Comparison of ENCODE assay signal across 22 mouse cellular contexts in genomic region chr2:172395961-172396360, GRCm38 (mm10). TPM values are rescaled to one million over a fixed set of nuclear protein-coding genes. Genes with fewer than 3 reads are reported as not detected.
DNase-seq lines count a peak whose midpoint lies in the region; ATAC-seq and TF ChIP-seq lines count a peak whose summit lies in the region.
"Had no signal": no experiment of that assay in that cellular context is flagged by ENCODE, and none has a peak within 500 bp of the region (broad histone marks: within the 10 kb centered on the region; RNA-seq: fewer than 3 reads in every experiment).

No protein-coding gene starts in this region.

- 33% methylated on average over 9 of the region's 9 CpGs for WGBS in hindbrain, embryonic 10.5 days
- 49% methylated on average over 9 of the region's 9 CpGs for WGBS in hindbrain, postnatal 0 days
- WGBS in lung, postnatal 0 days = 42% methylated on average over 8 of the region's 9 CpGs
- WGBS in neural tube, embryonic 12.5 days = 40% methylated on average over 9 of the region's 9 CpGs
- 48% methylated on average over 9 of the region's 9 CpGs for WGBS in neural tube, embryonic 15.5 days

- no peak overlapping the region for H3K4me2 ChIP-seq in hindbrain, postnatal 0 days (ENCODE audit: low read depth, low read length)
- H3K4me2 ChIP-seq in lung, postnatal 0 days (replicated peaks; ENCODE audit: low read depth, low read length) = peak overlapping the region; percentile 36; the same call in 1 of the 2 replicates
- H3K4me2 ChIP-seq in neural tube, embryonic 12.5 days (replicated peaks) = 0 out of 2 replicates have a peak overlapping the region, but pooled peaks have one; percentile 9
- no peak overlapping the region for H3K4me2 ChIP-seq in neural tube, embryonic 15.5 days
- H3K4me2 ChIP-seq: embryonic facial prominence, embryonic 12.5 days; forebrain, embryonic 13.5 days; heart, embryonic 15.5 days; hindbrain, embryonic 14.5 days; neural tube, embryonic 13.5 days had no signal

- H3K9me3 ChIP-seq in hindbrain, embryonic 10.5 days = no peaks in the 10 kb centered on the region
- H3K9me3 ChIP-seq in hindbrain, postnatal 0 days (ENCODE audit: low read length) = no peaks in the 10 kb centered on the region
- H3K9me3 ChIP-seq in lung, postnatal 0 days (ENCODE audit: low read length) = no peaks in the 10 kb centered on the region
- no peaks in the 10 kb centered on the region for H3K9me3 ChIP-seq in neural tube, embryonic 12.5 days
- H3K9me3 ChIP-seq in neural tube, embryonic 15.5 days (replicated peaks) = no peaks in the 10 kb centered on the region
- H3K9me3 ChIP-seq in ES-E14 (ENCODE audit: control insufficient read depth, insufficient read depth, low read depth, low read length) = no peaks in the 10 kb centered on the region
- H3K9me3 ChIP-seq: embryonic facial prominence, embryonic 12.5 days; forebrain, embryonic 13.5 days; heart, embryonic 15.5 days; limb, embryonic 10.5 days; neural tube, embryonic 13.5 days had no signal

- H3K27ac ChIP-seq in hindbrain, embryonic 10.5 days = peak overlapping the region; percentile 45
- H3K27ac ChIP-seq in hindbrain, postnatal 0 days = no peak overlapping the region
- H3K27ac ChIP-seq in lung, postnatal 0 days (ENCODE audit: low read length) = no peak overlapping the region
- no peak overlapping the region for H3K27ac ChIP-seq in neural tube, embryonic 12.5 days
- H3K27ac ChIP-seq in neural tube, embryonic 15.5 days (replicated peaks) = no peak overlapping the region
- H3K27ac ChIP-seq in ES-E14 (ENCODE audit: insufficient read depth, low read depth, low read length, poor library complexity, severe bottlenecking) = no peak overlapping the region
- H3K27ac ChIP-seq: embryonic facial prominence, embryonic 12.5 days; forebrain, embryonic 13.5 days; gastrocnemius, adult 2 months; heart, embryonic 15.5 days; hindbrain, embryonic 14.5 days; limb, embryonic 10.5 days; neural tube, embryonic 13.5 days had no signal

- no peak for TF ChIP-seq EP300 in lung, postnatal 0 days (IDR thresholded peaks at IDR 0.05)

- TF ChIP-seq CTCF in hindbrain, postnatal 0 days (IDR thresholded peaks at IDR 0.05; ENCODE audit: low read depth) = no peak
- no peak for TF ChIP-seq CTCF in lung, postnatal 0 days (IDR thresholded peaks at IDR 0.05)

- H3K4me3 ChIP-seq in hindbrain, embryonic 10.5 days = peak overlapping the region; percentile 9; the same call in 1 of the 2 replicates
- H3K4me3 ChIP-seq in hindbrain, postnatal 0 days (ENCODE audit: low read length) = no peak overlapping the region
- no peak overlapping the region for H3K4me3 ChIP-seq in lung, postnatal 0 days (ENCODE audit: low read depth, low read length)
- no peak overlapping the region for H3K4me3 ChIP-seq in neural tube, embryonic 12.5 days
- H3K4me3 ChIP-seq in neural tube, embryonic 15.5 days (replicated peaks) = no peak overlapping the region
- no peak overlapping the region for H3K4me3 ChIP-seq in ES-E14 (ENCODE audit: insufficient read depth in 1 of 2, low read depth in 1 of 2, low read length in 2 of 2, poor library complexity in 1 of 2, severe bottlenecking in 1 of 2)
- H3K4me3 ChIP-seq: embryonic facial prominence, embryonic 12.5 days; erythroblast, embryonic 14.5 days; forebrain, embryonic 13.5 days; heart, embryonic 15.5 days; limb, embryonic 10.5 days; neural tube, embryonic 13.5 days had no signal

- in situ Hi-C loops in ES-E14 (cut with MboI; ENCODE audit: low sequenced_read_pairs in 2 of 2, unreplicated experiment in 2 of 2) = no loop called here

- no peak overlapping the region for H3K9ac ChIP-seq in hindbrain, postnatal 0 days (replicated peaks; ENCODE audit: low read length)
- H3K9ac ChIP-seq in lung, postnatal 0 days (replicated peaks; ENCODE audit: low read depth) = no peak overlapping the region; the same call in 1 of the 2 replicates
- no peak overlapping the region for H3K9ac ChIP-seq in neural tube, embryonic 12.5 days
- H3K9ac ChIP-seq in neural tube, embryonic 15.5 days (replicated peaks) = no peak overlapping the region
- H3K9ac ChIP-seq in ES-E14 (ENCODE audit: insufficient read depth, low read depth, low read length, poor library complexity, severe bottlenecking) = 0 out of 2 replicates have a peak overlapping the region, but pooled peaks have one; percentile 2
- H3K9ac ChIP-seq: embryonic facial prominence, embryonic 12.5 days; forebrain, embryonic 13.5 days; heart, embryonic 15.5 days; hindbrain, embryonic 14.5 days; neural tube, embryonic 13.5 days had no signal

- peaks cover 28% of the 10 kb centered on the region for H3K4me1 ChIP-seq in hindbrain, embryonic 10.5 days (replicated peaks)
- no peaks in the 10 kb centered on the region for H3K4me1 ChIP-seq in hindbrain, postnatal 0 days (ENCODE audit: insufficient read depth, low read length)
- H3K4me1 ChIP-seq in lung, postnatal 0 days (ENCODE audit: insufficient read depth, low read depth, low read length) = peaks cover 6% of the 10 kb centered on the region; the same call in 1 of the 2 replicates
- H3K4me1 ChIP-seq in neural tube, embryonic 12.5 days = peaks cover 6% of the 10 kb centered on the region; the same call in 1 of the 2 replicates
- no peaks in the 10 kb centered on the region for H3K4me1 ChIP-seq in neural tube, embryonic 15.5 days
- peaks cover 9 to 43% of the 10 kb centered on the region in 2 experiments for H3K4me1 ChIP-seq in ES-E14 (ENCODE audit: control insufficient read depth in 2 of 2, insufficient read depth in 2 of 2, low read length in 2 of 2, poor library complexity in 1 of 2)

- peak; percentile 44 for DNase-seq in hindbrain, embryonic 10.5 days (ENCODE audit: low spot score)
- DNase-seq in hindbrain, postnatal 0 days (ENCODE audit: low spot score) = no peak
- no peak for DNase-seq in lung, postnatal 0 days (ENCODE audit: low spot score)
- no peak for DNase-seq in lung, adult 18-20 months
- DNase-seq in ES-E14 (ENCODE audit: low read depth, low spot score) = no peak
- DNase-seq in adrenal gland, adult 2 months = no peak
- DNase-seq: adrenal gland, postnatal 36 days; cerebellum, adult 9-10 months; gastrocnemius, adult 2 months; heart, postnatal 36 days; kidney, adult 2 months; kidney, postnatal 14 days; liver had no signal

- H3K27me3 ChIP-seq in hindbrain, embryonic 10.5 days (ENCODE audit: insufficient read depth, poor library complexity, severe bottlenecking) = no peaks in the 10 kb centered on the region
- H3K27me3 ChIP-seq in hindbrain, postnatal 0 days (ENCODE audit: insufficient read depth, low read length) = no peaks in the 10 kb centered on the region
- no peaks in the 10 kb centered on the region for H3K27me3 ChIP-seq in lung, postnatal 0 days (replicated peaks; ENCODE audit: insufficient read depth, low read length)
- no peaks in the 10 kb centered on the region for H3K27me3 ChIP-seq in neural tube, embryonic 12.5 days (replicated peaks)
- no peaks in the 10 kb centered on the region for H3K27me3 ChIP-seq in neural tube, embryonic 15.5 days (replicated peaks)
- H3K27me3 ChIP-seq: embryonic facial prominence, embryonic 12.5 days; forebrain, embryonic 13.5 days; neural tube, embryonic 13.5 days had no signal

- ATAC-seq in hindbrain, postnatal 0 days = no peak
- no peak for ATAC-seq in lung, postnatal 0 days
- ATAC-seq in neural tube, embryonic 12.5 days (ENCODE audit: low FRiP score, low read depth) = no peak
- ATAC-seq in neural tube, embryonic 15.5 days (ENCODE audit: low FRiP score) = no peak
- ATAC-seq: forebrain, embryonic 13.5 days had no signal

- no peaks in the 10 kb centered on the region for H3K36me3 ChIP-seq in hindbrain, embryonic 10.5 days
- H3K36me3 ChIP-seq in hindbrain, postnatal 0 days (ENCODE audit: insufficient read depth, low read length) = no peaks in the 10 kb centered on the region
- H3K36me3 ChIP-seq in lung, postnatal 0 days (ENCODE audit: insufficient read depth, low read length) = no peaks in the 10 kb centered on the region
- no peaks in the 10 kb centered on the region for H3K36me3 ChIP-seq in neural tube, embryonic 12.5 days
- H3K36me3 ChIP-seq in neural tube, embryonic 15.5 days = no peaks in the 10 kb centered on the region
- no peaks in the 10 kb centered on the region for H3K36me3 ChIP-seq in ES-E14 (ENCODE audit: control insufficient read depth, insufficient read depth, low read length, poor library complexity, severe bottlenecking)
- H3K36me3 ChIP-seq: embryonic facial prominence, embryonic 12.5 days; heart, embryonic 15.5 days; limb, embryonic 10.5 days; neural tube, embryonic 13.5 days had no signal

RNA-seq across cellular contexts. Expression of gene Cass4, which starts 2.4 kb away (rescaled TPM):
- polyA plus RNA-seq in hindbrain, embryonic 10.5 days (2016; fragmentation: Nextera tagmentation; extraction: Ambion mirVana) = 0.12 and 0.26 TPM in 2 replicates
- 0.21 and 0.29 TPM in 2 replicates for total RNA-seq in hindbrain, postnatal 0 days (2014; rRNA removed)
- polyA plus RNA-seq in hindbrain, postnatal 0 days (2015; fragmentation: Nextera tagmentation; extraction: Ambion mirVana) = 0.16 and 0.25 TPM in 2 replicates
- polyA plus RNA-seq in lung, postnatal 0 days (2015; fragmentation: Nextera tagmentation; extraction: Ambion mirVana) = 9.3 and 11.9 TPM in 2 replicates
- 0.18 and 0.43 TPM in 2 replicates for polyA plus RNA-seq in neural tube, embryonic 12.5 days (2016; fragmentation: Nextera tagmentation; extraction: Ambion mirVana)
- 0.17 and 1.1 TPM in 2 replicates for polyA plus RNA-seq in neural tube, embryonic 15.5 days (2015; fragmentation: Nextera tagmentation; extraction: Ambion mirVana)
- 2.5 and 2.8 TPM in 2 replicates for total RNA-seq in ES-E14 (2012; rRNA removed)
- under 1 TPM in 1 of 2 experiments, not detected in 1; 0.28 TPM for total RNA-seq in adrenal gland, adult 2 months (2021)
- polyA plus RNA-seq in adrenal gland, adult 2 months (2012; rRNA removed) = 0.17 and 0.22 TPM in 2 replicates
- polyA plus RNA-seq: erythroblast, embryonic 14.5 days; forebrain, embryonic 13.5 days had no signal

RNA-seq across cellular contexts. Expression of gene Cstf1, which starts 25.5 kb away (rescaled TPM):
- 49.7 and 54.8 TPM in 2 replicates for polyA plus RNA-seq in hindbrain, embryonic 10.5 days (2016; fragmentation: Nextera tagmentation; extraction: Ambion mirVana)
- 40.1 and 47.1 TPM in 2 replicates for total RNA-seq in hindbrain, postnatal 0 days (2014; rRNA removed)
- 25.6 and 27.6 TPM in 2 replicates for polyA plus RNA-seq in hindbrain, postnatal 0 days (2015; fragmentation: Nextera tagmentation; extraction: Ambion mirVana)
- polyA plus RNA-seq in lung, postnatal 0 days (2015; fragmentation: Nextera tagmentation; extraction: Ambion mirVana) = 16.8 and 19.4 TPM in 2 replicates
- polyA plus RNA-seq in neural tube, embryonic 12.5 days (2016; fragmentation: Nextera tagmentation; extraction: Ambion mirVana) = 37.7 and 38.9 TPM in 2 replicates
- 22.4 and 27.5 TPM in 2 replicates for polyA plus RNA-seq in neural tube, embryonic 15.5 days (2015; fragmentation: Nextera tagmentation; extraction: Ambion mirVana)
- total RNA-seq in ES-E14 (2012; rRNA removed) = 67.2 and 68.5 TPM in 2 replicates
- total RNA-seq in adrenal gland, adult 2 months (2021) = 10 to 100 TPM; 30.1 to 33.4 TPM
- polyA plus RNA-seq in adrenal gland, adult 2 months (2012; rRNA removed) = 30.7 and 31.5 TPM in 2 replicates

RNA-seq across cellular contexts. Expression of gene Aurka, which starts 25.6 kb away (rescaled TPM):
- polyA plus RNA-seq in hindbrain, embryonic 10.5 days (2016; fragmentation: Nextera tagmentation; extraction: Ambion mirVana) = 168 and 202 TPM in 2 replicates
- total RNA-seq in hindbrain, postnatal 0 days (2014; rRNA removed) = 10.4 and 13.7 TPM in 2 replicates
- 10.9 and 12.9 TPM in 2 replicates for polyA plus RNA-seq in hindbrain, postnatal 0 days (2015; fragmentation: Nextera tagmentation; extraction: Ambion mirVana)
- 6.3 and 7.9 TPM in 2 replicates for polyA plus RNA-seq in lung, postnatal 0 days (2015; fragmentation: Nextera tagmentation; extraction: Ambion mirVana)
- polyA plus RNA-seq in neural tube, embryonic 12.5 days (2016; fragmentation: Nextera tagmentation; extraction: Ambion mirVana) = 84.6 and 87.3 TPM in 2 replicates
- 11.7 and 34.1 TPM in 2 replicates for polyA plus RNA-seq in neural tube, embryonic 15.5 days (2015; fragmentation: Nextera tagmentation; extraction: Ambion mirVana)
- 98.6 and 104 TPM in 2 replicates for total RNA-seq in ES-E14 (2012; rRNA removed)
- total RNA-seq in adrenal gland, adult 2 months (2021) = 1 to 10 TPM; 1.8 to 2.7 TPM
- 1.3 and 2.0 TPM in 2 replicates for polyA plus RNA-seq in adrenal gland, adult 2 months (2012; rRNA removed)

RNA-seq across cellular contexts. Expression of gene Rtf2, which starts 44.4 kb away (rescaled TPM):
- polyA plus RNA-seq in hindbrain, embryonic 10.5 days (2016; fragmentation: Nextera tagmentation; extraction: Ambion mirVana) = 89.3 and 98.1 TPM in 2 replicates
- 65.4 and 65.6 TPM in 2 replicates for total RNA-seq in hindbrain, postnatal 0 days (2014; rRNA removed)
- 83.6 and 87.9 TPM in 2 replicates for polyA plus RNA-seq in hindbrain, postnatal 0 days (2015; fragmentation: Nextera tagmentation; extraction: Ambion mirVana)
- 73.4 and 74.2 TPM in 2 replicates for polyA plus RNA-seq in lung, postnatal 0 days (2015; fragmentation: Nextera tagmentation; extraction: Ambion mirVana)
- polyA plus RNA-seq in neural tube, embryonic 12.5 days (2016; fragmentation: Nextera tagmentation; extraction: Ambion mirVana) = 102 and 105 TPM in 2 replicates
- 89.8 and 93.4 TPM in 2 replicates for polyA plus RNA-seq in neural tube, embryonic 15.5 days (2015; fragmentation: Nextera tagmentation; extraction: Ambion mirVana)
- total RNA-seq in ES-E14 (2012; rRNA removed) = 51.0 and 58.7 TPM in 2 replicates
- total RNA-seq in adrenal gland, adult 2 months (2021) = 10 to 100 TPM; 73.1 to 84.2 TPM
- polyA plus RNA-seq in adrenal gland, adult 2 months (2012; rRNA removed) = 27.1 and 31.9 TPM in 2 replicates

RNA-seq across cellular contexts. Expression of gene Fam210b, which starts 50.6 kb away (rescaled TPM):
- 32.6 and 34.0 TPM in 2 replicates for polyA plus RNA-seq in hindbrain, embryonic 10.5 days (2016; fragmentation: Nextera tagmentation; extraction: Ambion mirVana)
- total RNA-seq in hindbrain, postnatal 0 days (2014; rRNA removed) = 10.9 and 11.8 TPM in 2 replicates
- polyA plus RNA-seq in hindbrain, postnatal 0 days (2015; fragmentation: Nextera tagmentation; extraction: Ambion mirVana) = 23.0 and 23.1 TPM in 2 replicates
- polyA plus RNA-seq in lung, postnatal 0 days (2015; fragmentation: Nextera tagmentation; extraction: Ambion mirVana) = 32.8 and 37.0 TPM in 2 replicates
- 31.0 and 35.6 TPM in 2 replicates for polyA plus RNA-seq in neural tube, embryonic 12.5 days (2016; fragmentation: Nextera tagmentation; extraction: Ambion mirVana)
- polyA plus RNA-seq in neural tube, embryonic 15.5 days (2015; fragmentation: Nextera tagmentation; extraction: Ambion mirVana) = 18.7 and 19.5 TPM in 2 replicates
- total RNA-seq in ES-E14 (2012; rRNA removed) = 1.6 and 2.0 TPM in 2 replicates
- 10 to 100 TPM; 28.2 to 32.2 TPM for total RNA-seq in adrenal gland, adult 2 months (2021)
- polyA plus RNA-seq in adrenal gland, adult 2 months (2012; rRNA removed) = 47.1 and 48.5 TPM in 2 replicates

Comparison
In these comparisons a context has a peak if more than half of its experiments do, and no peak if none do; other contexts are left out.
1. H3K4me2 ChIP-seq: peak in lung, postnatal 0 days (single experiment) and neural tube, embryonic 12.5 days (single experiment); none in hindbrain, postnatal 0 days (single experiment) and neural tube, embryonic 15.5 days (single experiment).